11 mouse cellular contexts compared by ENCODE assay signal in the genomic region with DNA sequence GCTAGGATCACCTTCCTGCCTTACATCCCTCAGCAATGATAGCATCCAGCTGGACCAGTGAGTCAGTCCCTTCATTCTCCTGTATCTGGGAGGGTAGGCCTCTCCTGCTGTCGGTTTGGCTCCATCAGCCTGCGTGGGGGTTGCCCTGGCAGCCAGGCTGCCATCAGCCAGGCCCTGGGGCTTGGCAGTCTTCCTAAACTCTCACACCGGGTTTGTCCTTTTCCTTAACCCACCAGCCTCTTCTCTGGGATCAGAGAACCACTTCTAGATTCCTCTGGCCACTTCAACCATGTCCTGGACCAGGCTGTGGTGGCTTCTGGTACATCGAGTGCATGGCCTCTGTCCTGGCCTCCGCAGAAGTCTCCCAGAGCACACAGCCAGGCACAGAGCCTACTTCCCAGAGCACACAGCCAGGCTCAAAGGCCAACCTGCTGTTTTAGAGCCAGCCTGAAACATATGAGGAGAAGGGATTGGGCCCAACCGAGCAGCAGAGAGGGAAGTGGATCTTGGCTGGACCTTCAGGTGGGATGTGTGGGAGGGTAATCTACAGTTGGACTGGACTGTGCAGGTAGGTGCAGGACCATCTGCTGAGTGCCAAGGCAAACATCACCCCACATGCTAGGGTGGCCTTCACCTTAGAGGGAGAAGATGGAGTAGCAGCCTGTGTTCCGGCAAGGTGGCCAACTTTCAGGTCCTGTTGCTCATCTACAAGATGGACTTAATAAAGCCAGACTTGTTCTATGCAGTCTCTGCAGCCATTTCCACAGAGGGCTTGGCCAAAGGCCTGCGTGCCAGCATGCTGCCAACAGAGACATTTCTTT.
DNase-seq lines count a peak whose midpoint lies in the region; ATAC-seq and TF ChIP-seq lines count a peak whose summit lies in the region.
"Had no signal": no experiment of that assay in that cellular context is flagged by ENCODE, and none has a peak within 500 bp of the region (broad histone marks: within the 10 kb centered on the region; RNA-seq: fewer than 3 reads in every experiment).

No protein-coding gene starts in this region.

- H3K27me3 ChIP-seq in forebrain, embryonic 10.5 days (ENCODE audit: poor library complexity, severe bottlenecking) = peaks cover 69% of the 10 kb centered on the region
- peaks cover 6% of the 10 kb centered on the region; the same call in 1 of the 2 replicates for H3K27me3 ChIP-seq in forebrain, embryonic 16.5 days (replicated peaks; ENCODE audit: control insufficient read depth, insufficient read depth, low read length)
- H3K27me3 ChIP-seq in kidney, postnatal 0 days (ENCODE audit: insufficient read depth, low read length) = no peaks in the 10 kb centered on the region
- no peaks in the 10 kb centered on the region for H3K27me3 ChIP-seq in intestine, embryonic 16.5 days (replicated peaks; ENCODE audit: control insufficient read depth, insufficient read depth, low read length)

- intact Hi-C loops in left cerebral cortex, postnatal 36 days (cut with DNase I) = loop anchor here (10.0 kb wide), 1 partner anchor 550 kb away; no protein-coding TSS in a partner anchor

- DNase-seq in forebrain, embryonic 10.5 days (ENCODE audit: extremely low spot score, low spot score) = no peak
- peak; percentile 37 to 57 for DNase-seq in layer of hippocampus, adult 18-20 months (ENCODE audit: low spot score in 2 of 2)
- no peak for DNase-seq in layer of hippocampus, postnatal 25 days (ENCODE audit: extremely low spot score in 1 of 2, low spot score in 1 of 2)
- DNase-seq in cerebellum, adult 11-12 months = peak; percentile 91
- DNase-seq in kidney, postnatal 0 days (ENCODE audit: low spot score) = peak; percentile 63
- no peak for DNase-seq in left cerebral cortex, postnatal 36 days (ENCODE audit: low spot score in 2 of 2)

- H3K27ac ChIP-seq in forebrain, embryonic 10.5 days = 0 out of 2 replicates have a peak overlapping the region, but pooled peaks have one; percentile 45
- H3K27ac ChIP-seq in forebrain, embryonic 16.5 days (ENCODE audit: low read length) = no peak overlapping the region
- H3K27ac ChIP-seq in kidney, postnatal 0 days = no peak overlapping the region
- no peak overlapping the region for H3K27ac ChIP-seq in intestine, embryonic 16.5 days (ENCODE audit: low read length)
- H3K27ac ChIP-seq: embryonic facial prominence, embryonic 13.5 days; layer of hippocampus, adult 2 months; stomach, embryonic 15.5 days had no signal

- H3K9me3 ChIP-seq in forebrain, embryonic 10.5 days = peaks cover 14% of the 10 kb centered on the region
- no peaks in the 10 kb centered on the region for H3K9me3 ChIP-seq in forebrain, embryonic 16.5 days (ENCODE audit: control insufficient read depth, low read length)
- H3K9me3 ChIP-seq in kidney, postnatal 0 days (replicated peaks; ENCODE audit: low read length) = no peaks in the 10 kb centered on the region
- no peaks in the 10 kb centered on the region for H3K9me3 ChIP-seq in intestine, embryonic 16.5 days (ENCODE audit: control insufficient read depth, low read length)
- H3K9me3 ChIP-seq: embryonic facial prominence, embryonic 13.5 days; stomach, embryonic 15.5 days had no signal

- no peak overlapping the region for H3K9ac ChIP-seq in forebrain, embryonic 16.5 days (replicated peaks; ENCODE audit: low read depth, low read length)
- H3K9ac ChIP-seq in kidney, postnatal 0 days (ENCODE audit: low read depth, low read length) = no peak overlapping the region
- no peak overlapping the region for H3K9ac ChIP-seq in intestine, embryonic 16.5 days (ENCODE audit: low read depth, low read length)
- H3K9ac ChIP-seq: embryonic facial prominence, embryonic 13.5 days; stomach, embryonic 15.5 days had no signal

- peaks cover 46% of the 10 kb centered on the region for H3K4me1 ChIP-seq in forebrain, embryonic 10.5 days
- peaks cover 11% of the 10 kb centered on the region for H3K4me1 ChIP-seq in forebrain, embryonic 16.5 days (replicated peaks; ENCODE audit: control insufficient read depth, insufficient read depth, low read length)
- peaks cover 4% of the 10 kb centered on the region; the same call in 1 of the 2 replicates for H3K4me1 ChIP-seq in kidney, postnatal 0 days (replicated peaks; ENCODE audit: insufficient read depth, low read length)
- H3K4me1 ChIP-seq in intestine, embryonic 16.5 days (ENCODE audit: control insufficient read depth, insufficient read depth, low read length) = no peaks in the 10 kb centered on the region
- H3K4me1 ChIP-seq: stomach, embryonic 15.5 days had no signal

- TF ChIP-seq CTCF in kidney, postnatal 0 days (IDR thresholded peaks at IDR 0.05; ENCODE audit: low read depth) = no peak

- no peak for ATAC-seq in forebrain, embryonic 16.5 days
- ATAC-seq in kidney, postnatal 0 days (replicated peaks; ENCODE audit: low FRiP score, low read depth) = no peak; the same call in 1 of the 2 replicates
- ATAC-seq in intestine, embryonic 16.5 days = no peak

- no peak overlapping the region for H3K4me2 ChIP-seq in forebrain, embryonic 16.5 days (ENCODE audit: low read length)
- no peak overlapping the region for H3K4me2 ChIP-seq in kidney, postnatal 0 days (ENCODE audit: low read length)
- H3K4me2 ChIP-seq in intestine, embryonic 16.5 days (ENCODE audit: low read depth, low read length) = no peak overlapping the region
- H3K4me2 ChIP-seq: embryonic facial prominence, embryonic 13.5 days; stomach, embryonic 15.5 days had no signal

- no peaks in the 10 kb centered on the region for H3K36me3 ChIP-seq in forebrain, embryonic 10.5 days (replicated peaks)
- H3K36me3 ChIP-seq in forebrain, embryonic 16.5 days (ENCODE audit: control insufficient read depth, insufficient read depth) = no peaks in the 10 kb centered on the region
- no peaks in the 10 kb centered on the region for H3K36me3 ChIP-seq in kidney, postnatal 0 days (ENCODE audit: insufficient read depth, low read length)
- H3K36me3 ChIP-seq in intestine, embryonic 16.5 days (ENCODE audit: control insufficient read depth, insufficient read depth, low read length) = no peaks in the 10 kb centered on the region
- H3K36me3 ChIP-seq: embryonic facial prominence, embryonic 13.5 days; stomach, embryonic 15.5 days had no signal

- no peak overlapping the region for H3K4me3 ChIP-seq in forebrain, embryonic 10.5 days
- no peak overlapping the region for H3K4me3 ChIP-seq in forebrain, embryonic 16.5 days (replicated peaks; ENCODE audit: low read length)
- H3K4me3 ChIP-seq in kidney, postnatal 0 days (replicated peaks; ENCODE audit: low read depth, low read length) = no peak overlapping the region
- H3K4me3 ChIP-seq in intestine, embryonic 16.5 days (ENCODE audit: low read length) = no peak overlapping the region
- H3K4me3 ChIP-seq: embryonic facial prominence, embryonic 13.5 days; layer of hippocampus, adult 2 months; stomach, embryonic 15.5 days had no signal

- 90% methylated on average over 8 of the region's 8 CpGs for WGBS in forebrain, embryonic 10.5 days
- WGBS in forebrain, embryonic 16.5 days = 72% methylated on average over 8 of the region's 8 CpGs
- 58% methylated on average over 8 of the region's 8 CpGs for WGBS in kidney, postnatal 0 days
- 76% methylated on average over 8 of the region's 8 CpGs for WGBS in intestine, embryonic 16.5 days

Comparison
In these comparisons a context has a peak if more than half of its experiments do, and no peak if none do; other contexts are left out.
1. DNase-seq: peak in layer of hippocampus, adult 18-20 months (2 of 2), cerebellum, adult 11-12 months (single experiment) and kidney, postnatal 0 days (single experiment); none in forebrain, embryonic 10.5 days (single experiment), layer of hippocampus, postnatal 25 days (0 of 2) and left cerebral cortex, postnatal 36 days (0 of 2).